Mouse (Mus musculus): ENCODE results near the gene Gipc1. TPM values are rescaled to one million over a fixed set of nuclear protein-coding genes. Genes with fewer than 3 reads are reported as not detected.
A peak's percentile ranks its signal among the peaks of the same experiment; 100 is the strongest.

Gene Gipc1
- polyA plus RNA-seq, 1 experiment from 2014 or later, result 199 TPM

DNA sequence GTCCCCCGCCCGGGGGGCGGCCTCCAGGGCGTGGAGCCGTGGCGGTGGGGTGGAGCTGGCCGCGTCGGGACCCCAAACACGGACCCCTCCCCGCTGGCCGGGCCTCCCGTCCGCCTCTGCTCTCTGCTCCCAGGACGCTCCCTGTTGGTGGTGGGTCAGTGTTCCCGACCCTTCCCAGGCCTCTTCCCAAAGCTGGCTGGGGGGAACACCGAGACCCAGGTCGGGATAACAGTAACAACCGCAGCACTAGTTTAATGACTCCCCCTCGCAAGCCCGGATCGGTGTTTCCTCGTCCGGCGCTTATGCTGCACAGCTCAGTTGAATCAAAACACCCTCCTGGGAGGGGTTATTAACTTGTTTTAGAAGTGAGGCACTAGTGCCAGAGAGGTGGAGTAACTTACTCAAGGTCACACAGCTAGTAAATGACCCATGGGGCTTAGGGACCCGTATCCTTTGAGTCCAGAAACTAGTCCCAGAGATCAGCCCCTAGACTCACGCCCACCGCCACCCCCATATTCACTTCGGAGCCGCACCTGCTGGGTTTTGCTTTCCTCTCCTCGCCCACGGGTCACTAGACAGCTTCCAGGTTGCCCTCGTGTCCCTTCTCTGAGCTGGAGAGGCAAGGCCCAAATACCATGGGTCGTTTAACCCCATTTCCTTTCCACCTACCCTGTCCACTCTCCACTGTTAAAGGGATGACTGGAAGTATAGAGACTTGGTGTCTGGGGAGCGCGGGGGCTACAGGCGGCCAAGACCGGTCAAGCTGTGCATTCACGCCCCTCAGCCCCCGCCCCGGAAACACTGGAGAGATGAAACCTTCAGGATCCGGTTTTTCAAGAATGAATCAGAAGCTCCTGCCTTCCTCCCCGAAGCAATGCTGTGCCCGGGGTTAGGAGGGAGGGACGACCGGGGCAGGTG, 526 bp downstream of the Gipc1 start:
- Histone ChIP-seq H3K9me3 (no peaks in the 10 kb centered on the region), H3K36me3 (0 out of 2 replicates have a peak, but pooled peaks cover 7% of the 10 kb centered on the region), H3K4me2 (peak overlapping the region; percentile 90), H3K27me3 (no peaks in the 10 kb centered on the region), H3K4me1 (peaks cover 30% of the 10 kb centered on the region), H3K4me3 (peak overlapping the region; percentile 98), H3K27ac (peak overlapping the region; percentile 85), H3K9ac (peak overlapping the region; percentile 95)
- under 1% methylated on average over 43 of the region's 46 CpGs for WGBS
- ATAC-seq (ENCODE audit: borderline replicate concordance, extremely low read depth, low FRiP score, low TSS enrichment), result no peak; the same call in 1 of the 2 replicates

- H3K4me2 ChIP-seq, result peak overlapping the region; percentile 90
- no peak for ATAC-seq (ENCODE audit: borderline replicate concordance, extremely low read depth, low FRiP score, low TSS enrichment)
Measured at GRCm38 (mm10) chr8:83653662-83654017, 1.2 kb downstream of the Gipc1 start.

DNA sequence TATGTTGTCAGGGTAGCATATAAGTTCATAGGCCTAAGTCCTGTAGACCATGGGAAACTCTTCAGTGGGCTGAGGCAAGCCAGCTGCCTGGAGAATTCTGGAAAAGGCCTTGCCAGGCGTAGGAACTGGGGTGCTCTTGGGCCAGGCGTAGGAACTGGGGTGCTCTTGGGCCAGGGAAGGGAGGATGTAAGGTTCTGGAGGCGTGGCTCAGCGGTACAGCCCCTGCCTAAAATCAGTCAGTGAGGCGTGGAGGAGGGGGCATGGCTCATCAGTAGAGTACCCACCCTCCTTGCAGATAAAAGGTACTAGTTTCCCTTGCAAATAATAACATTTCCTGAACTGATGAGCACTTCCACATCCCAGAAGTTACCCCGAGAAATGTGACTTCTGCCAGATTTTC, 2.2 kb downstream of the Gipc1 start:
- Histone ChIP-seq H3K27me3 (no peaks in the 10 kb centered on the region), H3K36me3 (0 out of 2 replicates have a peak, but pooled peaks cover 11% of the 10 kb centered on the region), H3K9ac (no peak overlapping the region), H3K4me3 (no peak overlapping the region), H3K27ac (no peak overlapping the region), H3K9me3 (no peaks in the 10 kb centered on the region), H3K4me2 (no peak overlapping the region), H3K4me1 (peaks cover 30% of the 10 kb centered on the region)
- 86% methylated on average over 6 of the region's 6 CpGs for WGBS
- no peak for ATAC-seq (ENCODE audit: borderline replicate concordance, extremely low read depth, low FRiP score, low TSS enrichment)

More at GRCm38 (mm10) chr8:83653662-83654017, 1.2 kb downstream of the Gipc1 start:
- 0 out of 2 replicates have a peak, but pooled peaks cover 8% of the 10 kb centered on the region for H3K36me3 ChIP-seq
- peak overlapping the region; percentile 98 for H3K4me3 ChIP-seq
- H3K4me1 ChIP-seq, result peaks cover 30% of the 10 kb centered on the region
- no peaks in the 10 kb centered on the region for H3K27me3 ChIP-seq
- peak overlapping the region; percentile 95 for H3K9ac ChIP-seq
- WGBS, result 21% methylated on average over 10 of the region's 10 CpGs
- H3K9me3 ChIP-seq, result no peaks in the 10 kb centered on the region
- H3K27ac ChIP-seq, result peak overlapping the region; percentile 85

DNA sequence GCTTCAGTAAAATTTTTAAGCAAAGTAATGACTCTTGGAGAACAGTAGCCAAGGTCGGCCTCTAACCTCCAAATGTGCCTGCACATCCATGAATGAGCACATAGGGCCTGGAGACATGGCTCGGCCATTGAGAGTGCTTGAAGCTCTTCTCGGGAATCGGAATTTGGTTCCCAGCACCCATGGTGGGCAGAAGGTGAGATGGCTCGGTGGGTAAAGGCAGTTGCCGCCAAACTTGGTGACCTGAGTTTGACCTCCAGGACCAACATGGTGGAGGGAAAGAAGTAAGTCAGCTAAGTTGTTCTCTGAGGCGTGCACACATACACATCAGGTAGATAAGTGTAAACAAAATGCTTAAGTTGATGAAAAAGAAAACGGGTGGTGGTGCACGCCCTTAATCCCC, 3.6 kb downstream of the Gipc1 start:
- H3K4me2 ChIP-seq, result no peak overlapping the region
- no peak for ATAC-seq (ENCODE audit: borderline replicate concordance, extremely low read depth, low FRiP score, low TSS enrichment)
- H3K36me3 ChIP-seq, result 0 out of 2 replicates have a peak, but pooled peaks cover 11% of the 10 kb centered on the region
- H3K9ac ChIP-seq, result no peak overlapping the region
- no peaks in the 10 kb centered on the region for H3K27me3 ChIP-seq
- H3K9me3 ChIP-seq, result no peaks in the 10 kb centered on the region
- WGBS, result 86% methylated on average over 9 of the region's 9 CpGs
- no peak overlapping the region for H3K4me3 ChIP-seq
- H3K4me1 ChIP-seq, result peaks cover 43% of the 10 kb centered on the region
- peak overlapping the region; percentile 72; the same call in 1 of the 2 replicates for H3K27ac ChIP-seq

- H3K4me1 ChIP-seq, result peaks cover 48% of the 10 kb centered on the region
- H3K36me3 ChIP-seq, result 0 out of 2 replicates have a peak, but pooled peaks cover 11% of the 10 kb centered on the region
- no peaks in the 10 kb centered on the region for H3K9me3 ChIP-seq
- no peak for ATAC-seq (ENCODE audit: borderline replicate concordance, extremely low read depth, low FRiP score, low TSS enrichment)
- no peaks in the 10 kb centered on the region for H3K27me3 ChIP-seq
- 67% methylated on average over 13 of the region's 13 CpGs for WGBS
- H3K9ac ChIP-seq, result no peak overlapping the region
- H3K27ac ChIP-seq, result peak overlapping the region; percentile 73
- H3K4me3 ChIP-seq, result no peak overlapping the region
- H3K4me2 ChIP-seq, result no peak overlapping the region
Measured at GRCm38 (mm10) chr8:83656484-83657246, 4.2 kb downstream of the Gipc1 start.

- peak overlapping the region; percentile 14; the same call in 1 of the 2 replicates for H3K9ac ChIP-seq
- no peak overlapping the region; the same call in 1 of the 2 replicates for H3K4me3 ChIP-seq
- H3K36me3 ChIP-seq, result 0 out of 2 replicates have a peak, but pooled peaks cover 5% of the 10 kb centered on the region
- H3K4me1 ChIP-seq, result peaks cover 61% of the 10 kb centered on the region
- no peaks in the 10 kb centered on the region for H3K27me3 ChIP-seq
- peak overlapping the region; percentile 46; the same call in 1 of the 2 replicates for H3K27ac ChIP-seq
- 12% methylated on average over 8 of the region's 8 CpGs for WGBS
- H3K4me2 ChIP-seq, result peak overlapping the region; percentile 43
- no peaks in the 10 kb centered on the region for H3K9me3 ChIP-seq
- ATAC-seq (ENCODE audit: borderline replicate concordance, extremely low read depth, low FRiP score, low TSS enrichment), result no peak
Measured at GRCm38 (mm10) chr8:83660545-83660944, 8.1 kb downstream of the Gipc1 start.

- Histone ChIP-seq H3K27ac (peak overlapping the region; percentile 46), H3K4me2 (peak overlapping the region; percentile 43), H3K4me1 (peaks cover 64% of the 10 kb centered on the region), H3K36me3 (0 out of 2 replicates have a peak, but pooled peaks cover 4% of the 10 kb centered on the region), H3K4me3 (peak overlapping the region; percentile 6; the same call in 1 of the 2 replicates), H3K9me3 (no peaks in the 10 kb centered on the region), H3K9ac (peak overlapping the region; percentile 14; the same call in 1 of the 2 replicates), H3K27me3 (no peaks in the 10 kb centered on the region)
- WGBS, result 15% methylated on average over 22 of the region's 22 CpGs
- no peak for ATAC-seq (ENCODE audit: borderline replicate concordance, extremely low read depth, low FRiP score, low TSS enrichment)
Measured at GRCm38 (mm10) chr8:83660995-83661680, 8.7 kb downstream of the Gipc1 start.

DNA sequence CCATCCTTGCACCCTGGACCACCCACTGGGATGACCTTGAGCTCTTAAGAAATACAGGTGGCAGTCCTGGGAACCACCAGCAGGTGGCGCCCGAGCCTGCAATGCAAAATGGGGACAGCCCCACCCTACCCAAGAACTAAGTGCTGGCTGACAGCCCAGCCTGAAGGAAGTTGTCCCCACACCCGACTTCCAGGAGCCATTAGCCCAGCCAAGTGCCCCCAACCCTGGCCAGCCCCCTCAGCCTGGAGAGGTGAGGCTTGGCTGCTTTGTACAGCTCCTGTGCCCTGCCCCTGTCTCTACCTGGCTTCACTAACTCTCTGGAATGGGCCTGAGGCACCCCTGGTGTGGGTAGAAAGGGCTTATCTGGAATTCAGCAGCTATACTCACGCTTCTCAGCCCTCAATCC, 9.9 kb downstream of the Gipc1 start:
- WGBS, result 1% methylated on average over 4 of the region's 4 CpGs
- Histone ChIP-seq H3K4me2 (peak overlapping the region; percentile 27), H3K4me3 (no peak overlapping the region), H3K9ac (peak overlapping the region; percentile 21; the same call in 1 of the 2 replicates), H3K4me1 (peaks cover 71% of the 10 kb centered on the region), H3K9me3 (no peaks in the 10 kb centered on the region), H3K27me3 (no peaks in the 10 kb centered on the region), H3K27ac (peak overlapping the region; percentile 78), H3K36me3 (0 out of 2 replicates have a peak, but pooled peaks cover 4% of the 10 kb centered on the region)
- ATAC-seq (ENCODE audit: borderline replicate concordance, extremely low read depth, low FRiP score, low TSS enrichment), result peak; percentile 72

- ATAC-seq (ENCODE audit: borderline replicate concordance, extremely low read depth, low FRiP score, low TSS enrichment), result no peak
- no peak overlapping the region for H3K4me2 ChIP-seq
- H3K36me3 ChIP-seq, result no peaks in the 10 kb centered on the region
- no peaks in the 10 kb centered on the region for H3K27me3 ChIP-seq
- H3K9me3 ChIP-seq, result no peaks in the 10 kb centered on the region
- no peak overlapping the region for H3K4me3 ChIP-seq
- peaks cover 81% of the 10 kb centered on the region for H3K4me1 ChIP-seq
- 78% methylated on average over 13 of the region's 13 CpGs for WGBS
- H3K9ac ChIP-seq, result no peak overlapping the region
- no peak overlapping the region; the same call in 1 of the 2 replicates for H3K27ac ChIP-seq
Measured at GRCm38 (mm10) chr8:83664096-83664495, 11.6 kb downstream of the Gipc1 start.

- no peak for ATAC-seq (ENCODE audit: borderline replicate concordance, extremely low read depth, low FRiP score, low TSS enrichment)
- H3K4me1 ChIP-seq, result peaks cover 77% of the 10 kb centered on the region
- H3K27me3 ChIP-seq, result no peaks in the 10 kb centered on the region
- peak overlapping the region; percentile 84 for H3K27ac ChIP-seq
- no peak overlapping the region for H3K4me3 ChIP-seq
- no peak overlapping the region for H3K4me2 ChIP-seq
- WGBS, result 25% methylated on average over 2 of the region's 2 CpGs
- peaks cover 9% of the 10 kb centered on the region; the same call in 1 of the 2 replicates for H3K36me3 ChIP-seq
- no peak overlapping the region for H3K9ac ChIP-seq
- H3K9me3 ChIP-seq, result no peaks in the 10 kb centered on the region
Measured at GRCm38 (mm10) chr8:83664931-83665625, 12.6 kb downstream of the Gipc1 start.
